Comparison of ENCODE assay signal across 9 mouse cellular contexts in genomic region chr12:79503582-79504515, GRCm38 (mm10).
DNase-seq lines count a peak whose midpoint lies in the region; ATAC-seq and TF ChIP-seq lines count a peak whose summit lies in the region.
"Had no signal": no experiment of that assay in that cellular context is flagged by ENCODE, and none has a peak within 500 bp of the region (broad histone marks: within the 10 kb centered on the region; RNA-seq: fewer than 3 reads in every experiment).

No protein-coding gene starts in this region.

- ATAC-seq in hindbrain, embryonic 11.5 days (ENCODE audit: low FRiP score) = peak; percentile 98
- ATAC-seq in limb, embryonic 14.5 days (ENCODE audit: low FRiP score, low read depth) = peak; percentile 25; the same call in 1 of the 2 replicates
- ATAC-seq in stomach, postnatal 0 days (ENCODE audit: low FRiP score, low TSS enrichment) = peak; percentile 74

- no peaks in the 10 kb centered on the region for H3K9me3 ChIP-seq in hindbrain, embryonic 11.5 days (ENCODE audit: control insufficient read depth, low read length)
- no peaks in the 10 kb centered on the region for H3K9me3 ChIP-seq in limb, embryonic 14.5 days (ENCODE audit: control insufficient read depth, low read length)
- H3K9me3 ChIP-seq in stomach, postnatal 0 days (ENCODE audit: control insufficient read depth, low read length) = no peaks in the 10 kb centered on the region

- TF ChIP-seq EP300 in stomach, postnatal 0 days (optimal IDR thresholded peaks at IDR 0.05) = no peak

- TF ChIP-seq POLR2A in limb, embryonic 14.5 days (IDR thresholded peaks at IDR 0.05; ENCODE audit: borderline replicate concordance, extremely low read depth, insufficient read depth, insufficient read length) = no peak

- no peak overlapping the region for H3K9ac ChIP-seq in hindbrain, embryonic 11.5 days (ENCODE audit: low read depth, low read length)
- H3K9ac ChIP-seq in limb, embryonic 14.5 days (ENCODE audit: low read depth, low read length, severe bottlenecking) = no peak overlapping the region
- no peak overlapping the region for H3K9ac ChIP-seq in stomach, postnatal 0 days (ENCODE audit: low read length)

- no peaks in the 10 kb centered on the region for H3K27me3 ChIP-seq in hindbrain, embryonic 11.5 days (ENCODE audit: control insufficient read depth, insufficient read depth, low read length)
- H3K27me3 ChIP-seq in limb, embryonic 14.5 days (ENCODE audit: control insufficient read depth, insufficient read depth, low read length) = no peaks in the 10 kb centered on the region
- no peaks in the 10 kb centered on the region for H3K27me3 ChIP-seq in stomach, postnatal 0 days (ENCODE audit: control insufficient read depth, insufficient read depth, low read length)

- no peaks in the 10 kb centered on the region for H3K4me1 ChIP-seq in hindbrain, embryonic 11.5 days (replicated peaks; ENCODE audit: control insufficient read depth, insufficient read depth, low read length)
- peaks cover 41% of the 10 kb centered on the region for H3K4me1 ChIP-seq in limb, embryonic 14.5 days (ENCODE audit: control insufficient read depth, insufficient read depth, low read length)
- H3K4me1 ChIP-seq in stomach, postnatal 0 days (replicated peaks; ENCODE audit: control insufficient read depth, insufficient read depth) = peaks cover 20% of the 10 kb centered on the region

- H3K27ac ChIP-seq in hindbrain, embryonic 11.5 days (ENCODE audit: low read depth, low read length) = peak overlapping the region; percentile 63; the same call in 1 of the 2 replicates
- peak overlapping the region; percentile 49 for H3K27ac ChIP-seq in limb, embryonic 14.5 days (replicated peaks; ENCODE audit: low read depth, low read length)
- peak overlapping the region; percentile 72 for H3K27ac ChIP-seq in stomach, postnatal 0 days (replicated peaks)

- WGBS in hindbrain, embryonic 11.5 days = 62% methylated on average over 3 of the region's 3 CpGs
- WGBS in limb, embryonic 14.5 days = 86% methylated on average over 3 of the region's 3 CpGs
- WGBS in stomach, postnatal 0 days = 53% methylated on average over 3 of the region's 3 CpGs

- TF ChIP-seq CTCF in stomach, postnatal 0 days (IDR thresholded peaks at IDR 0.05; ENCODE audit: low read depth) = no peak

- H3K4me2 ChIP-seq in hindbrain, embryonic 11.5 days (replicated peaks; ENCODE audit: low read depth, low read length) = no peak overlapping the region
- H3K4me2 ChIP-seq in limb, embryonic 14.5 days (replicated peaks; ENCODE audit: low read depth, low read length, severe bottlenecking) = no peak overlapping the region
- no peak overlapping the region for H3K4me2 ChIP-seq in stomach, postnatal 0 days (replicated peaks; ENCODE audit: low read depth)

- no peaks in the 10 kb centered on the region for H3K36me3 ChIP-seq in hindbrain, embryonic 11.5 days (ENCODE audit: control insufficient read depth, insufficient read depth, low read length)
- H3K36me3 ChIP-seq in limb, embryonic 14.5 days (ENCODE audit: control insufficient read depth, insufficient read depth, low read length) = no peaks in the 10 kb centered on the region
- H3K36me3 ChIP-seq in stomach, postnatal 0 days (ENCODE audit: control insufficient read depth, insufficient read depth, low read length) = no peaks in the 10 kb centered on the region

- DNase-seq in adrenal gland, postnatal 14 days = peak; percentile 24
- DNase-seq in adrenal gland, adult 18-20 months (ENCODE audit: low spot score in 2 of 2) = no peak
- peak; percentile 25 for DNase-seq in ZHBTc4 (ENCODE audit: low read depth, low spot score)
- DNase-seq in hindbrain, embryonic 11.5 days (ENCODE audit: low spot score) = peak; percentile 80
- peak; percentile 53 for DNase-seq in limb, embryonic 14.5 days (ENCODE audit: low spot score)
- peak; percentile 50 for DNase-seq in stomach, postnatal 0 days (ENCODE audit: low spot score)
- DNase-seq in gastrocnemius, postnatal 36 days = no peak
- DNase-seq in frontal cortex, adult 2 months (ENCODE audit: extremely low spot score in 1 of 2, low spot score in 1 of 2) = no peak

- intact Hi-C loops in gastrocnemius, postnatal 36 days (cut with DNase I) = no loop called here

- H3K4me3 ChIP-seq in hindbrain, embryonic 11.5 days (ENCODE audit: low read depth, low read length) = no peak overlapping the region
- H3K4me3 ChIP-seq in limb, embryonic 14.5 days (replicated peaks; ENCODE audit: low read length) = no peak overlapping the region
- H3K4me3 ChIP-seq in stomach, postnatal 0 days (ENCODE audit: low read depth, low read length) = no peak overlapping the region
- H3K4me3 ChIP-seq: erythroblast, embryonic 14.5 days had no signal

Comparison
In these comparisons a context has a peak if more than half of its experiments do, and no peak if none do; other contexts are left out.
1. DNase-seq: peak in adrenal gland, postnatal 14 days (single experiment), ZHBTc4 (single experiment), hindbrain, embryonic 11.5 days (single experiment), limb, embryonic 14.5 days (single experiment) and stomach, postnatal 0 days (single experiment); none in adrenal gland, adult 18-20 months (0 of 2), gastrocnemius, postnatal 36 days (0 of 2) and frontal cortex, adult 2 months (0 of 2).
2. ATAC-seq: peak in every context shown above with its lines; median percentile 98 in hindbrain, embryonic 11.5 days; 74 in stomach, postnatal 0 days; 25 in limb, embryonic 14.5 days.
3. Peak in every context shown above with its lines, with median percentiles within 50 percentile points of each other: H3K27ac ChIP-seq.